Mouse (Mus musculus) myocyte (in vitro differentiated cells): ENCODE measurements at regions not wholly inside any gene's neighbourhood (a gene's known extent, or its start where the extent isn't known, plus 50 kb on each side); places are given as distances from the start of the nearest gene placed in this dataset.

Experiments used
- MAX ChIP-seq: IDR thresholded peaks from one replicate; pipeline ENCODE4 v1.6.1; 2011; ENCODE audit warnings: low read depth, mild to moderate bottlenecking, control low read depth
- POLR2A ChIP-seq: IDR thresholded peaks from one replicate; pipeline ENCODE4 v1.6.1; 2011; ENCODE audit warnings: low read depth, mild to moderate bottlenecking, control low read depth, moderate library complexity; ENCODE audit not compliant: insufficient read length
- POLR2AphosphoS2 ChIP-seq: IDR thresholded peaks from one replicate; pipeline ENCODE4 v1.6.1; 2011; ENCODE audit warnings: low read depth, control low read depth; ENCODE audit not compliant: insufficient read length

GRCm38 (mm10) chr17:64382894-64383293, 51.2 kb upstream of the Pja2 start:
- TF ChIP-seq POLR2AphosphoS2, result no peak
- no peak for TF ChIP-seq POLR2A
- no peak for TF ChIP-seq MAX
